ENCODE assay signal across 10 mouse cellular contexts in genomic region chr9:119973869-119974520, GRCm38 (mm10). TPM values are rescaled to one million over a fixed set of nuclear protein-coding genes. Genes with fewer than 3 reads are reported as not detected.
DNase-seq lines count a peak whose midpoint lies in the region; ATAC-seq and TF ChIP-seq lines count a peak whose summit lies in the region.
"Had no signal": no experiment of that assay in that cellular context is flagged by ENCODE, and none has a peak within 500 bp of the region (broad histone marks: within the 10 kb centered on the region; RNA-seq: fewer than 3 reads in every experiment).

No protein-coding gene starts in this region.

- TF ChIP-seq POLR2A in ES-Bruce4 (IDR thresholded peaks at IDR 0.05; ENCODE audit: insufficient read depth, low read length) = no peak
- no peak for TF ChIP-seq POLR2A in embryonic fibroblast, embryonic 13.5 days (IDR thresholded peaks at IDR 0.05; ENCODE audit: low read depth, low read length)

- TF ChIP-seq EP300 in ES-Bruce4 (IDR thresholded peaks at IDR 0.05; ENCODE audit: insufficient read depth, low read depth, low read length) = 0 out of 2 replicates have a peak, but pooled peaks have one; percentile 29

- no peak overlapping the region for H3K27ac ChIP-seq in kidney, postnatal 0 days
- peak overlapping the region; percentile 8; the same call in 1 of the 2 replicates for H3K27ac ChIP-seq in ES-Bruce4 (ENCODE audit: insufficient read depth, low read length)
- no peak overlapping the region for H3K27ac ChIP-seq in embryonic fibroblast, embryonic 13.5 days (ENCODE audit: insufficient read depth, low read length)
- H3K27ac ChIP-seq: limb, embryonic 15.5 days had no signal

- peaks cover 34% of the 10 kb centered on the region for H3K36me3 ChIP-seq in kidney, postnatal 0 days (ENCODE audit: insufficient read depth, low read length)
- H3K36me3 ChIP-seq in ES-Bruce4 (ENCODE audit: control insufficient read depth, insufficient read depth, low read length, poor library complexity, severe bottlenecking) = peaks cover 22% of the 10 kb centered on the region

- no peak overlapping the region for H3K4me2 ChIP-seq in kidney, postnatal 0 days (ENCODE audit: low read length)
- H3K4me2 ChIP-seq: limb, embryonic 15.5 days had no signal

- H3K4me3 ChIP-seq in kidney, postnatal 0 days (replicated peaks; ENCODE audit: low read depth, low read length) = no peak overlapping the region
- peak overlapping the region; percentile 55 for H3K4me3 ChIP-seq in ES-Bruce4 (ENCODE audit: low read depth, low read length)
- H3K4me3 ChIP-seq in embryonic fibroblast, embryonic 13.5 days (ENCODE audit: insufficient read depth, low read length) = no peak overlapping the region
- H3K4me3 ChIP-seq: erythroblast, embryonic 14.5 days; limb, embryonic 15.5 days had no signal

- no peak for ATAC-seq in kidney, postnatal 0 days (replicated peaks; ENCODE audit: low FRiP score, low read depth)

- TF ChIP-seq CTCF in kidney, postnatal 0 days (IDR thresholded peaks at IDR 0.05; ENCODE audit: low read depth) = peak; percentile 52
- TF ChIP-seq CTCF in ES-Bruce4 (IDR thresholded peaks at IDR 0.05; ENCODE audit: low read depth, low read length) = peak; percentile 99
- peak; percentile 60; the same call in 1 of the 2 replicates for TF ChIP-seq CTCF in embryonic fibroblast, embryonic 13.5 days (IDR thresholded peaks at IDR 0.05; ENCODE audit: borderline replicate concordance, insufficient read depth, low read length)

- no peaks in the 10 kb centered on the region for H3K27me3 ChIP-seq in kidney, postnatal 0 days (ENCODE audit: insufficient read depth, low read length)
- no peaks in the 10 kb centered on the region for H3K27me3 ChIP-seq in ES-Bruce4 (ENCODE audit: control insufficient read depth, insufficient read depth, low read length, poor library complexity, severe bottlenecking)
- H3K27me3 ChIP-seq: limb, embryonic 15.5 days had no signal

- peaks cover 31% of the 10 kb centered on the region for H3K4me1 ChIP-seq in kidney, postnatal 0 days (replicated peaks; ENCODE audit: insufficient read depth, low read length)
- H3K4me1 ChIP-seq in ES-Bruce4 (ENCODE audit: control insufficient read depth, insufficient read depth, low read length) = peaks cover 10% of the 10 kb centered on the region
- H3K4me1 ChIP-seq in embryonic fibroblast, embryonic 13.5 days (ENCODE audit: control insufficient read depth, insufficient read depth, low read length) = peaks cover 26% of the 10 kb centered on the region

- H3K9me3 ChIP-seq in kidney, postnatal 0 days (replicated peaks; ENCODE audit: low read length) = no peaks in the 10 kb centered on the region
- H3K9me3 ChIP-seq in ES-Bruce4 (replicated peaks; ENCODE audit: control insufficient read depth, insufficient read depth, low read length, poor library complexity, severe bottlenecking) = no peaks in the 10 kb centered on the region
- H3K9me3 ChIP-seq: limb, embryonic 15.5 days had no signal

- no peak overlapping the region for H3K9ac ChIP-seq in kidney, postnatal 0 days (ENCODE audit: low read depth, low read length)
- peak overlapping the region; percentile 35 for H3K9ac ChIP-seq in ES-Bruce4 (ENCODE audit: low read depth, poor library complexity, severe bottlenecking)
- H3K9ac ChIP-seq: limb, embryonic 15.5 days had no signal

- 94% methylated on average over 27 of the region's 27 CpGs for WGBS in kidney, postnatal 0 days

- no peak for DNase-seq in kidney, postnatal 0 days (ENCODE audit: low spot score)
- no peak for DNase-seq in kidney, adult 11 months
- DNase-seq in A20 (ENCODE audit: low read depth, low spot score) = peak; percentile 69
- DNase-seq in right cerebral cortex, postnatal 4 days = no peak
- DNase-seq in spleen, postnatal 4 days (ENCODE audit: low spot score in 2 of 2) = no peak
- DNase-seq: kidney, adult 8-10 months had no signal

RNA-seq across cellular contexts. Expression of gene Csrnp1, which starts 10.5 kb away (rescaled TPM):
- 4.8 and 7.8 TPM in 2 replicates for polyA plus RNA-seq in kidney, postnatal 0 days (2015; fragmentation: Nextera tagmentation; extraction: Ambion mirVana)
- polyA plus RNA-seq in ES-Bruce4 (2011; ENCODE audit: insufficient read depth, insufficient read length, low read depth, missing spikeins) = 28.4 and 39.7 TPM in 2 replicates
- 17.7 and 20.1 TPM in 2 replicates for polyA plus RNA-seq in embryonic fibroblast, embryonic 13.5 days (2011; ENCODE audit: insufficient read length, low read depth, missing spikeins)

RNA-seq across cellular contexts. Expression of gene Ttc21a, which starts 36.6 kb away (rescaled TPM):
- 0.03 and 0.06 TPM in 2 replicates for polyA plus RNA-seq in kidney, postnatal 0 days (2015; fragmentation: Nextera tagmentation; extraction: Ambion mirVana)
- polyA plus RNA-seq in ES-Bruce4 (2011; ENCODE audit: insufficient read depth, insufficient read length, low read depth, missing spikeins) = 0.93 and 1.2 TPM in 2 replicates
- not detected in 2 replicates for polyA plus RNA-seq in embryonic fibroblast, embryonic 13.5 days (2011; ENCODE audit: insufficient read length, low read depth, missing spikeins)
- polyA plus RNA-seq: erythroblast, embryonic 14.5 days had no signal

RNA-seq across cellular contexts. Expression of gene Gorasp1, which starts 36.6 kb away (rescaled TPM):
- polyA plus RNA-seq in kidney, postnatal 0 days (2015; fragmentation: Nextera tagmentation; extraction: Ambion mirVana) = 18.3 and 19.1 TPM in 2 replicates
- 7.2 and 9.2 TPM in 2 replicates for polyA plus RNA-seq in ES-Bruce4 (2011; ENCODE audit: insufficient read depth, insufficient read length, low read depth, missing spikeins)
- 7.4 and 10.5 TPM in 2 replicates for polyA plus RNA-seq in embryonic fibroblast, embryonic 13.5 days (2011; ENCODE audit: insufficient read length, low read depth, missing spikeins)

RNA-seq across cellular contexts. Expression of gene Xirp1, which starts 49.4 kb away (rescaled TPM):
- 0.04 and 0.16 TPM in 2 replicates for polyA plus RNA-seq in kidney, postnatal 0 days (2015; fragmentation: Nextera tagmentation; extraction: Ambion mirVana)
- not detected in 2 replicates for polyA plus RNA-seq in ES-Bruce4 (2011; ENCODE audit: insufficient read depth, insufficient read length, low read depth, missing spikeins)
- not detected in 2 replicates for polyA plus RNA-seq in embryonic fibroblast, embryonic 13.5 days (2011; ENCODE audit: insufficient read length, low read depth, missing spikeins)
- polyA plus RNA-seq: erythroblast, embryonic 14.5 days had no signal
